Mouse (Mus musculus) ovary, postnatal 36 days (tissue): ENCODE measurements around the gene Chat.
"Not testable (repeated sequence)": the region's sequence is repeated elsewhere in the genome, so short reads cannot be mapped to it uniquely, and the experiment has no call there.

Experiments
- DNase-seq: peaks from one replicate; pipeline ENCODE4 v3.0.0; 2022; ENCODE audit warnings: low spot score, mixed read lengths

Gene Chat

GRCm38 (mm10) chr14:32452552-32452951 is 13.2 kb downstream of the Chat start:
- DNase-seq = no peak

GRCm38 (mm10) chr14:32446989-32447388 is 18.8 kb downstream of the Chat start:
- DNase-seq = no peak

- no peak for DNase-seq
Observed at GRCm38 (mm10) chr14:32443446-32443845, 22.3 kb downstream of the Chat start.

GRCm38 (mm10) chr14:32439744-32440143 is 26.0 kb downstream of the Chat start:
- DNase-seq = no peak

GRCm38 (mm10) chr14:32439316-32439715 is 26.5 kb downstream of the Chat start:
- DNase-seq = no peak

GRCm38 (mm10) chr14:32437352-32437793 is 28.4 kb downstream of the Chat start:
- no peak for DNase-seq

- DNase-seq = no peak
Observed at GRCm38 (mm10) chr14:32429030-32429602, 36.7 kb downstream of the Chat start.

- no peak for DNase-seq
Observed at GRCm38 (mm10) chr14:32423946-32424345, 41.8 kb downstream of the Chat start.

- DNase-seq = no peak
Observed at GRCm38 (mm10) chr14:32418747-32419146, 47.0 kb downstream of the Chat start.

- no peak for DNase-seq
Observed at GRCm38 (mm10) chr14:32412075-32412474, 53.7 kb downstream of the Chat start.

- DNase-seq = no peak
Observed at GRCm38 (mm10) chr14:32410084-32410483, 55.7 kb downstream of the Chat start.

- not testable (repeated sequence) for DNase-seq
Observed at GRCm38 (mm10) chr14:32405399-32405798, 60.4 kb downstream of the Chat start.

GRCm38 (mm10) chr14:32388196-32388595 is 77.6 kb downstream of the Chat start, which contains the start of gene 1700024G13Rik:
1700024G13Rik (minus strand) TSS chr14:32388391.
- peak; percentile 67 for DNase-seq

- no peak for DNase-seq
Observed at GRCm38 (mm10) chr14:32381619-32382018, 84.2 kb downstream of the Chat start.

GRCm38 (mm10) chr14:32381066-32381465 is 84.7 kb downstream of the Chat start:
- no peak for DNase-seq

- DNase-seq = no peak
Observed at GRCm38 (mm10) chr14:32380099-32380480, 85.7 kb downstream of the Chat start.

- no peak for DNase-seq
Observed at GRCm38 (mm10) chr14:32379395-32380098, 86.2 kb downstream of the Chat start.

GRCm38 (mm10) chr14:32372510-32372909 is 93.3 kb downstream of the Chat start:
- no peak for DNase-seq

GRCm38 (mm10) chr14:32369756-32370155 is 96.0 kb downstream of the Chat start:
- DNase-seq = no peak

GRCm38 (mm10) chr14:32364359-32364758 is 101.4 kb downstream of the Chat start:
- no peak for DNase-seq
